Mouse (Mus musculus): ENCODE measurements around the gene Lcn10. TPM values are rescaled to one million over a fixed set of nuclear protein-coding genes. Genes with fewer than 3 reads are reported as not detected.

Gene Lcn10
- polyA plus RNA-seq, 1 experiment: not detected

- TF ChIP-seq POLR2A (IDR thresholded peaks at IDR 0.05; ENCODE audit: borderline replicate concordance, control insufficient read depth, low read depth, low read length): no peak
- no peak for TF ChIP-seq CTCF (IDR thresholded peaks at IDR 0.05; ENCODE audit: control insufficient read depth, insufficient read depth, low read length)
- 83% methylated on average over 8 of the region's 8 CpGs for WGBS
- no peaks in the 10 kb centered on the region for H3K4me1 ChIP-seq (ENCODE audit: control insufficient read depth, insufficient read depth, low read length)
- no peak overlapping the region for H3K4me3 ChIP-seq (replicated peaks; ENCODE audit: control insufficient read depth, low read depth, low read length)
- no peak overlapping the region for H3K27ac ChIP-seq (ENCODE audit: control insufficient read depth, insufficient read depth, low read depth, low read length, poor library complexity)
Observed at GRCm38 (mm10) chr2:25660279-25660678, 22.2 kb upstream of the Lcn10 start.

- Histone ChIP-seq H3K4me3 (replicated peaks; ENCODE audit: control insufficient read depth, low read depth, low read length) (no peak overlapping the region), H3K27ac (ENCODE audit: control insufficient read depth, insufficient read depth, low read depth, low read length, poor library complexity) (no peak overlapping the region), H3K4me1 (ENCODE audit: control insufficient read depth, insufficient read depth, low read length) (no peaks in the 10 kb centered on the region)
- WGBS: 75% methylated on average over 6 of the region's 6 CpGs
- TF ChIP-seq CTCF (IDR thresholded peaks at IDR 0.05; ENCODE audit: control insufficient read depth, insufficient read depth, low read length): no peak
- TF ChIP-seq POLR2A (IDR thresholded peaks at IDR 0.05; ENCODE audit: borderline replicate concordance, control insufficient read depth, low read depth, low read length): no peak
Observed at GRCm38 (mm10) chr2:25661245-25661970, 21.1 kb upstream of the Lcn10 start.

- TF ChIP-seq POLR2A (IDR thresholded peaks at IDR 0.05; ENCODE audit: borderline replicate concordance, control insufficient read depth, low read depth, low read length): no peak
- peak; percentile 44; the same call in 1 of the 2 replicates for TF ChIP-seq CTCF (IDR thresholded peaks at IDR 0.05; ENCODE audit: control insufficient read depth, insufficient read depth, low read length)
- Histone ChIP-seq H3K4me1 (ENCODE audit: control insufficient read depth, insufficient read depth, low read length) (no peaks in the 10 kb centered on the region), H3K4me3 (replicated peaks; ENCODE audit: control insufficient read depth, low read depth, low read length) (no peak overlapping the region), H3K27ac (ENCODE audit: control insufficient read depth, insufficient read depth, low read depth, low read length, poor library complexity) (no peak overlapping the region)
- WGBS: 30% methylated on average over 1 of the region's 1 CpGs
Observed at GRCm38 (mm10) chr2:25663511-25663910, 19.0 kb upstream of the Lcn10 start.

GRCm38 (mm10) chr2:25664125-25664524 lies 18.4 kb upstream of the Lcn10 start:
- no peak for TF ChIP-seq POLR2A (IDR thresholded peaks at IDR 0.05; ENCODE audit: borderline replicate concordance, control insufficient read depth, low read depth, low read length)
- no peak for TF ChIP-seq CTCF (IDR thresholded peaks at IDR 0.05; ENCODE audit: control insufficient read depth, insufficient read depth, low read length)
- H3K4me1 ChIP-seq (ENCODE audit: control insufficient read depth, insufficient read depth, low read length): no peaks in the 10 kb centered on the region
- H3K4me3 ChIP-seq (replicated peaks; ENCODE audit: control insufficient read depth, low read depth, low read length): no peak overlapping the region
- 82% methylated on average over 5 of the region's 5 CpGs for WGBS
- H3K27ac ChIP-seq (ENCODE audit: control insufficient read depth, insufficient read depth, low read depth, low read length, poor library complexity): no peak overlapping the region

GRCm38 (mm10) chr2:25666516-25666915 lies 16.0 kb upstream of the Lcn10 start:
- Histone ChIP-seq H3K4me1 (ENCODE audit: control insufficient read depth, insufficient read depth, low read length) (no peaks in the 10 kb centered on the region), H3K4me3 (replicated peaks; ENCODE audit: control insufficient read depth, low read depth, low read length) (no peak overlapping the region), H3K27ac (ENCODE audit: control insufficient read depth, insufficient read depth, low read depth, low read length, poor library complexity) (no peak overlapping the region)
- no peak for TF ChIP-seq CTCF (IDR thresholded peaks at IDR 0.05; ENCODE audit: control insufficient read depth, insufficient read depth, low read length)
- TF ChIP-seq POLR2A (IDR thresholded peaks at IDR 0.05; ENCODE audit: borderline replicate concordance, control insufficient read depth, low read depth, low read length): no peak
- 62% methylated on average over 1 of the region's 1 CpGs for WGBS

GRCm38 (mm10) chr2:25676486-25676885 lies 6.0 kb upstream of the Lcn10 start, which contains the start of gene Lcn6:
Lcn6 (plus strand) TSS chr2:25676786.
- Histone ChIP-seq H3K4me3 (replicated peaks; ENCODE audit: control insufficient read depth, low read depth, low read length) (no peak within 1 kb of the TSS), H3K27ac (ENCODE audit: control insufficient read depth, insufficient read depth, low read depth, low read length, poor library complexity) (no peak within 1 kb of the TSS), H3K4me1 (ENCODE audit: control insufficient read depth, insufficient read depth, low read length) (no peaks in the 10 kb centered on the region)
- no peak for TF ChIP-seq CTCF (IDR thresholded peaks at IDR 0.05; ENCODE audit: control insufficient read depth, insufficient read depth, low read length)
- 85% methylated on average over 3 of the region's 3 CpGs for WGBS

GRCm38 (mm10) chr2:25679559-25679958 lies 3.0 kb upstream of the Lcn10 start:
- 59% methylated on average over 6 of the region's 6 CpGs for WGBS

GRCm38 (mm10) chr2:25686941-25687340 lies 4.4 kb downstream of the Lcn10 start:
- TF ChIP-seq CTCF (IDR thresholded peaks at IDR 0.05; ENCODE audit: control insufficient read depth, insufficient read depth, low read length) (no peak), POLR2A (IDR thresholded peaks at IDR 0.05; ENCODE audit: borderline replicate concordance, control insufficient read depth, low read depth, low read length) (no peak)
- Histone ChIP-seq H3K27ac (ENCODE audit: control insufficient read depth, insufficient read depth, low read depth, low read length, poor library complexity) (no peak overlapping the region), H3K4me1 (ENCODE audit: control insufficient read depth, insufficient read depth, low read length) (no peaks in the 10 kb centered on the region), H3K4me3 (replicated peaks; ENCODE audit: control insufficient read depth, low read depth, low read length) (no peak overlapping the region)
- 65% methylated on average over 4 of the region's 4 CpGs for WGBS

More at GRCm38 (mm10) chr2:25679559-25679958, 3.0 kb upstream of the Lcn10 start:
- no peak overlapping the region for H3K27ac ChIP-seq (ENCODE audit: control insufficient read depth, insufficient read depth, low read depth, low read length, poor library complexity)
- TF ChIP-seq POLR2A (IDR thresholded peaks at IDR 0.05; ENCODE audit: borderline replicate concordance, control insufficient read depth, low read depth, low read length): no peak
- TF ChIP-seq CTCF (IDR thresholded peaks at IDR 0.05; ENCODE audit: control insufficient read depth, insufficient read depth, low read length): no peak
- no peak overlapping the region for H3K4me3 ChIP-seq (replicated peaks; ENCODE audit: control insufficient read depth, low read depth, low read length)
- no peaks in the 10 kb centered on the region for H3K4me1 ChIP-seq (ENCODE audit: control insufficient read depth, insufficient read depth, low read length)

GRCm38 (mm10) chr2:25694605-25695004 lies 12.1 kb downstream of the Lcn10 start:
- Histone ChIP-seq H3K27ac (ENCODE audit: control insufficient read depth, insufficient read depth, low read depth, low read length, poor library complexity) (no peak overlapping the region), H3K4me3 (replicated peaks; ENCODE audit: control insufficient read depth, low read depth, low read length) (no peak overlapping the region), H3K4me1 (ENCODE audit: control insufficient read depth, insufficient read depth, low read length) (no peaks in the 10 kb centered on the region)
- TF ChIP-seq POLR2A (IDR thresholded peaks at IDR 0.05; ENCODE audit: borderline replicate concordance, control insufficient read depth, low read depth, low read length) (no peak), CTCF (IDR thresholded peaks at IDR 0.05; ENCODE audit: control insufficient read depth, insufficient read depth, low read length) (peak; percentile 52)

Data from bone marrow, adult 2 months (tissue).